Mouse (Mus musculus) cerebellum, adult (tissue): Measurements from ENCODE around the gene Ccr5.

Source experiments
- ATAC-seq: cut with Nextera tagmentation; 2 replicates; pipeline ENCODE4 v1.9.2; 2017; ENCODE audit warnings: mild to moderate bottlenecking, moderate library complexity, mixed read lengths; ENCODE audit not compliant: insufficient number of reproducible peaks, low FRiP score, low TSS enrichment

Ccr5 gene

DNA sequence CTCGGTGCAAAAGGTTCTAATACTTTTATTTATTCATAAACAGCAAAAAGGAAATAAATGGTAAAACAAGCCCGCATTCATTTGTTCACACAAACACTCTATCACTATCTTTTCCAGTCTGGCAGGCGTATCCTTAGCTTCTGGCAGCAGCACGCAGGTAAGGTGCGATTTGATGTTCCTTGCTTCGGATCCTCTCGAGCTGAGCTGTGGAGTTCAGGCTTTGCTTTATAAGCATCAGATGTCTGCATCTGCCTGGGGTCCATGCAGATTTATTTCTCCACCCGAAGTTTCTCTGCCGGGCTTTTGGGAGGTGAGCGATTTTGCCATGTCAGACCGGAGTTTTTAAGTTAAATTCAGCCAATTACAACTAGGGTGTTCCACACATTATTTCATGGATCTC, 16.3 kb downstream of the Ccr5 start:
- no peak for ATAC-seq

- no peak for ATAC-seq
Measured at GRCm38 (mm10) chr9:124138055-124138775, 16.9 kb downstream of the Ccr5 start.

GRCm38 (mm10) chr9:124143678-124144077, 22.3 kb downstream of the Ccr5 start:
- ATAC-seq, result no peak

GRCm38 (mm10) chr9:124146307-124146706, 25.0 kb downstream of the Ccr5 start:
- ATAC-seq, result no peak
